Mouse (Mus musculus): ENCODE data around the gene Pbld2. TPM values are rescaled to one million over a fixed set of nuclear protein-coding genes. Genes with fewer than 3 reads are reported as not detected.

Pbld2 gene
- total RNA-seq, 2 experiments from 2014 or later, result 2.7 to 3.2 TPM

DNA sequence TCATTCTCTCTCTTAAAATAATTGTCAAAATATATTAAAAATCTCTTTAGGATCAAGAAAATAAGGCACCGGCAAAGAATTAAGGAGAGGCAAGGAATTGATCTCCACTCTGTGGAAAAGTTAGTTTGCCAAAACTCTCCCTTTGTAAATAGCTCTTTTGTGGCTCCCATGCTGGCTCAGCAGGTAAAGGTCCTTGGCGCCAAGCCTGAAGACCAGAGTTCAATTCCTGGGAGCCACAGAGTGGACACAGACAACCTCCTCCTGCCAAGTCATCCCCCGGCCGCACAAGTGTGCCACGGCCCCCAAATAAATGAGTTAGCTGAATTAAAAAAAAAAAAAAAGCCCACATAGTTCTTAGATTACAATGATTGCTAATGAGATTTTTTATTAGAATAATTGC is 38.6 kb downstream of the Pbld2 start:
- DNase-seq, result no peak

DNA sequence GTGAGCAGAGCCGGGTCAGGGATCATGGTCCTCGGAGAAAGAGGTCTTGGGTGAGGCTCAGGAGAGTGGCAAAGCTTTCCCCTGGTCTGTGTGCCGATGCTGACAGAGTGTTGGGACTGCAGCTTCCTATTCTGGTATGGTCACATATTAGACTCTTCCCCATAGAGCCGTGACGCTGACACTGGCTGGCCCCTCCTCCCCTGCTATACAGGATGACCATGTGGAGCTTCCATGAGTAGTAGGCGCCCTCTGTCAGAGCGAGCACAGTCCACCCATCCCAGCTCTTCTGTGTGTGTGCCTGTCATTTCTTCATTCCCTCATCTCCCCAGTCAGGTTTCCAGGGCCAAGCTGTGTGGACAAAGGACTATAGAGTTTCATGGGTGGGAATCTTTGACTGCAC is 39.2 kb downstream of the Pbld2 start:
- no peak for DNase-seq

DNA sequence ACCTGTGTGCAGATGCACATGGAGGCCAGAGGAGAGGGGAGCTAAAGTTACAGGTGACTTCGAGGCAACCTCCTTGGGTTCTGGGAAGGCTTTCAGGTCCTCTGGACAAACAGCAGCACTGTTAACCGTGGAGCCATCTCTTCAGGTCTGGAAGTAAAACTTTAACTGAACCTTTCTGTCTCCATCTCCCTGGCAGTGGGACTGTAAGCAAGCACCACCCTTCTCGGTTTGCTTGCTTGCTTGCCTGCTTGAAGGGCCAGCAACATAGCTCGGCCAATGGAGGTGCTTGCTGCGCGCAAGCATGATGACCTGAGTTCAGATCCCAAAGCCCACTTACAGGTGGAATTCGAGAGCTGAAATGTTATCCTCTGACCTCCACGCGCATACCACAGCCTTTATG is 40.4 kb downstream of the Pbld2 start:
- DNase-seq, result no peak

DNA sequence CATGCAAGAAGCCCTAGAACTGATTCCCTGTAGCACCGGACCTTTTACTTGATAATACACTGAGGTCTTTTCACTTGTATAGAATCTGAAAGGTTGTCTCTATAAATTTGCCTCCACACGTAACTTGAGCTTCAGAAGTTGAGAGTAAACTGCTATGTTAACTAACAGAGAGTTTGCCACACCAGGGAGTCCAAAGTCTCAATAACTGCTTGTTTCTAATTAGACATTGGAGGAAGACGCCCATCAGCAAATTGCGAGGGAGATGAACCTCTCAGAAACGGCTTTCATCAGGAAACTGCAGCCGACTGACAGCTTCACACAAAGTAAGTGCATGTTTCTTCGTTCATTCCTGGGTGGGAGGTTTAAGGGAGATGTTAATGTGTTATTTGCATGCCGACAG is 41.4 kb downstream of the Pbld2 start:
- DNase-seq, result no peak

DNA sequence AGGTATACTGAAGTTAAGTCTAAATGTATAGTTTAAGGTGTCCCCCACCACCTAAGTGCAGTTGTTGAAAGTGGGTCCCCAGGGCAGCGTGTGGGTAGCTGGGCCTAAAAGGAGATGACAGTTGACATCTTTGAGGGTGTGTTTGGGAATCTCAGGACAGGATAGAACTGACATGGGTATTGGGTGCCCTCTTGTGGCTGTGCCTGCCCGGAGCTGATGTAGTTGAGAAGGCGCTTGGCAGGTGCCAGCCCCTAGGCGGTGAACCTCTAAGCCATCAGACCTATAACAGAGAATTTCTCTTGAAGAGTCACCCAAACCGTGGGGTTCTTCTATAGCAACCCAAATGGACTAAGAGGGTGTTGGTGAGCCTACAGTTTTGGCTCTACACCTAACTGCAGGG is 41.9 kb downstream of the Pbld2 start:
- peak; percentile 66 for DNase-seq

DNA sequence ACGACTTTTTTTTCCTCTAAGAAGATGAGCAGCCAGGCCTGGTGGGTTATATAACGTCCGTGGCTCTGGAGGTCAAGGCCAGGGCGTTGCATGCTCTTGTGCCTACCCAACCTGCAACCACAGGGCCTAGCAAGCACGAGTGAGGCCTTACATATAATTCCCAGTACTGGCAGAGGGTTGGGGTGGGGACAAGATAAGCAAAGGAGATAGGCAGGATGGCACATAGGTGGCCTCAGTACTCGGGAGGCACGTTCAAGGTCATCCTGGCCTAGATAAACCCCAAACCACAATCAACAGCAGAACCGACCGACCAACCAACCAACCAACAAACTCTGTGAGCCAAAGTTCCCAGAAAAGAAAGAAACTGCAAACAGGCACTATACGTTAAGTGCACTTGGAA is 62.2 kb downstream of the Pbld2 start:
- no peak for DNase-seq

DNA sequence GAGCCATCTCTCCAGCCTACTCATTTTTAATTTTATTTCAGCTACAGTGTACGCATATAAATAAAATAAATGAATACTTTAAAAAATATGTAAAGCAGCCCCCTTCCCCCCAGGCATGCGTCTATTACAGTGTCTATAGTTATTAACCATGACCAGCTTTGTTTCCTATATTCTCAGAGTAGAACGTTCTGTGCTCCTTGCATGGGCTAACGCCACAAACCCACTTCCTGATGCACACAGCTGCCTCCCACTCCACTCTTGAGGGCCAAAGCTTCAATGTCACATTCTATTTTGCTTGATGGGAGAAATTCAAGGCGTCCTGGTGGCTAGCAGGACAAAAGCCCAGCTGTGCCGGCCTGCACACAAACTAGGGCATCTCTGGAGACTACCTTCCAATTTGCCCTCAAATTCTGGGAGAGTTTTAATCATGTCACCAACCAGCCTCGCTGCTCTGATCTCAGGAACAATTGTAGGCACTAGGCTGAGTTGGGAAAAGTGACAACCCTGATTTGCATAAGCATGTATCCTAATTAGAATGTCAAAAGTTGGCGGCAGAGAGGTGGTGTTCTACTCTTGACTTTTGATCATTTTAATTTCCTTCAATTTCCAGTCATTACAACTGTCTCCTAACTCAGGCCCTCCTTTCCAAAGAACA is 65.1 kb downstream of the Pbld2 start:
- no peak for DNase-seq

DNA sequence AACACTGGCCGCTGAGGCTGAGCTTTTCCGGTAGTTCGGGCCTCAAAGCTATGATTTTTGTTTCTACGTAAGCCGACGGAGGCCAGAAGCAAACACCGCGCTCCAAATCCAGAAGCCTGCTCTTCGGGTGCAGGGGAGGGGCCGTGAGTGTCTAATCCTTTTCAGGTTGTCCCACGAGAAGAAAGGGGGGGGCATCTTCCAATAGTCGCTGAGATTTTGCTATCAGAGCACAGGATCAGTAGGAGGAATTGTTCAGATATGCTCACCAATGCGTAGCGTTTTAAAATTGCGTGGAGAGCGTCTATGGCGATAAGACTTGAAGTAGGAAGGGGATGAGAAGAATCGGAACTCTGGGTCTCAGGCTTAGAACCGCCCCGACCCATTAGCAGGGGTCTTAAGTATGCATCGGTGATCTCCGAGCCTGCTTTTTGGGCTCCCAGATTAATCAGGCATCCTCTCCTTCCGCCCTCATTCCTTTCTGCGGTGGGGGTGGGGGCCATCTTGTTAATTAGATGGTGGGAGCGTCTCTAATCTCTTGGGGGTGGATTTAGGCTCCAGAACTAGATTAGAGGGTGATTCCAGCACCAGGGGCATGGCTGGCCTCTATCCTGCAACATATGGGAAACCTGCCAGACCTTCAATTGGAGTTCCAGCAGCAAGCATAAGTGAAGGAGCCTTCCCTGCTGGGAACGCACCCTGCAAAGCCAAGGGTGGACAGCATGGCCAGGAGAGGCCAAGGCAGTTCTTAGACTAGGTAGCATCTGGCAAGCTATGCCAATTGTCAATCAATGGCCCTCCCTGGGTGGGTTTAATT is 65.8 kb downstream of the Pbld2 start:
- DNase-seq, result no peak

DNA sequence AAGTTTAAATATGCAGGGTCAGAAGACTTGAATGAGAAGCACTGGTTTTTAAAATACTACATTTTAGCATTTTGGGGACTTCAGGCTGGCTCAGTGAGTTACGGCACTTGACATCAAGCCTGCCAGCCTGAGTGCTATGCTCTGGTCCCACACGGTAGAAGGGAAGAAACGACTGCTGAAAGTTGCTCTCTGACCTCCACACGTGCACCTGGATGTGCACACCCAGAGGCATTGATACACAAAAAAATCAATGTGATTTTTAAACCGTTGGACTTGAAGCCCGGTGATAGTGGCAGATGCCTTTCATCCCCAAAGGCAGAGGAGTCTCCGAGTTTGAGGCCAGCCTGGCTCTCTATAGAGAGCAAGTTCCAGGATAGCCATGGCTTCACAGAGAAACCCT is 67.8 kb downstream of the Pbld2 start:
- DNase-seq, result no peak

DNA sequence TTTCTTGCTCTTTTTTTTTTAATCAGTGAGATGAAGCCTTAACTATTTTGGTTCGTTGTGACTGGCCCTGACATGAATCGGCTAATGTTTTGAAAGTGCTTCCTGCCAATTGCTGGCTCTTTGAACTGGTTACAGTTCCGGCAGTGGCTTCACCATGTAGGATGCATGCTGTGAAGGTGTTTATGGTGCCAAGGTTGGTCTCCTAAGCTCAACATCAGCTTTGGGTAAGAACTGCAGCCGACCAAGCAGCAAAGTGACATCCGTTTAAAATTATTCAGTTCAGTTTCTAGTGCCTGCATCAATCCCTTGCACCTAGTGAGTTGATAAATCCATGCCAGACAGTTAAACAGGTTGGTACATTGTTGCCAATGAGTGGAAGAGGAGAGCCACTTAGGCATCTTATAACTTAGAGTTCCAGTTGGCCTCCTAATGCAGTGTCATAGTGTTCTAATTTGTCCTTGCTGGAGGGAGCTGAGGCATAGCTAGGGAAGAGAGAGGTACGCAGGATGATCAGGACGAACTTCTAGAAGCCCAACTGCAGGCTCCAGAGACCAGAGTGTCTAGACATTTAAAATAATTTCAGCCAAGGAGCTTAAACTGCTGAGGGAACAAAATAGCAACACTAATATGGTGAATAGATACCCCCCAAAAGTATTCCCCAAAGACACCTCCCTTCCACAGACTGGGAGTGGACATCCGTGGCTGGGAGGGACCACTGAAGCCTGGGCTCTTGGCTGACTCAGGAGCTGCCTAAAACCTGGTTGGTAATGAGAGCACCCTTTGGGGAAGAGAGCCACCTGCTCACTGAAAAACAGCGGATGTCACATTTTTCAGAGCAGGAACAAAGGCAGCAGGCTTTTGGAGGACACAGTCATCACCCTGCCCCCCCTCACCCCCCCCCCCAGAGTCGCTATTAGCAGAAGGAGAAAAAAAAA is 68.8 kb downstream of the Pbld2 start:
- no peak for DNase-seq

DNA sequence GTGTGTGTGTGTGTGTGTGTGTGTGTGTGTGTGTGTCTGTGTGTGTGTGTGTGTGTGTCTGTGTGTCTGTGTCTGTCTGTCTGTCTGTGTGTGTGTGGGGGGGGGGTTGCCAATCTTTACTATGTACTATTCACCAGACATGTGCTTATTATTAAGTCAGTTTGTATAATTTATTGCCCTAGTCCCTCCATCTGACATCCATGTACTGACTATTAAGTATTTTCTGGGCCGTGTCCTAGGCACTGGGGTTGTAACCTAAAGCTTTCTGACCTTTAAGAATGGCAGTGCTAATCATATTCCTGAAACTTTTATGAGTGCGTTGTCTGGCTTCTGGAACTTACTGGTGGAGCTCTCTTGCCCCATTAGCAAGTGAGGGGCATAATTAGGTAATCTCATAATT is 72.6 kb downstream of the Pbld2 start:
- DNase-seq, result no peak

DNA sequence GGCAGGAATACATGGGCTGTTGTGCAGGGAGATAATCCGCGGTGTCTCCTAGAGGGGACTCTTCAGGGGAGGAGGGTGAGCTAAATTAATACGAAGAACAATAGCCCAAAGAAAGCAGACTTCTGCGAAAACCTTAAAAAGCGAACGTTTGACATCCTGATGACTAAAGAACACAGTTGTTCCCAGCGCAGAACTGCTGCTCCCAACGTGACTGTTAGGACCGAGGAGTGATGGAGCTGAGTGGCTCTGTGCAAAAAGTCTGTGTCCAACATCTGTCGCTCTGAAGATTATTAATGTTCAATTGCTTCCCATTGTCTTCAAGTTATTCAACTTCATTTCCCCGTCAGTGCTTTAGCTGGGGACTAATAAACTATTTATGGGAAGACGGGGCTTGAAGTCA is 74.1 kb downstream of the Pbld2 start:
- DNase-seq, result no peak

DNA sequence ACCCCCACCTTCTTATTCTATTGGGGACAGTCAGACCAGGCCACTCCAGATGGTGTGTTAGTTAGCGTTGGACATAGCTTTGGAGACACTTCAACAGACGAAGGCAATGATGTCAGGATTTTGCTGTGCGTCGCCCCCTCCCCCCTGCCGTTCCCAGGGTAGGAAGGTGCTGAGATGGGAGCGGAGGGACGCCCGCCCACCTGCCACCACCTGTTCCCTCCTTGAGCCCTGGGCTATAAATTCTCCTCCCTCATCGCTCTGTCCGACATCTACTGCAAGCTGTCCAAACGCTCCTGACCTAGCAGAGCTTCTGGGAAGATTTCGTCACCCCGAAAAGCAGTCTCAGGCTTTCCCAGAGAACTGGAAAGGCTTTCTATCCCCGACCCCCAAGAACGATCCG is 75.4 kb downstream of the Pbld2 start, which contains the start of gene Atoh7:
Gene Atoh7, plus strand, starts transcription at position 131 of the 400 bp plus-strand sequence.
- DNase-seq, result no peak

DNA sequence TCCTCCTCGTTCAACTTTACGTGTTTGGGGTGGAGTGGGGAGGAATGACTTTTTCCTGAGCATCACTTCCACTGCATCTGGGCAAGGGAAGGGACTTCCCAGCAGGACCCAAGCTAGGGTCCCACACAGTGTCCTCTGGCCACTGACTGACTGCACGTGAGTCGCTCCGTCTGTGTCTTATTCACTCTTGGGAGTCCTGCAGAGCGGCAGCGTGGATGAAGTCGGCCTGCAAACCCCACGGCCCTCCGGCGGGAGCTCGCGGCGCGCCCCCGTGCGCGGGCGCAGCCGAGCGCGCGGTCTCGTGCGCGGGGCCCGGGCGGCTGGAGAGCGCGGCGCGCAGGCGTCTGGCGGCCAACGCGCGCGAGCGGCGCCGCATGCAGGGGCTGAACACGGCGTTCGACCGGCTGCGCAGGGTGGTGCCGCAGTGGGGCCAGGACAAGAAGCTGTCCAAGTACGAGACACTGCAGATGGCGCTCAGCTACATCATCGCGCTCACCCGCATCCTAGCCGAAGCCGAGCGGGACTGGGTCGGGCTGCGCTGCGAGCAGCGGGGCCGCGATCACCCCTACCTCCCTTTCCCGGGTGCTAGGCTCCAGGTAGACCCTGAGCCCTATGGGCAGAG is 75.9 kb downstream of the Pbld2 start:
- peak; percentile 51 for DNase-seq

DNA sequence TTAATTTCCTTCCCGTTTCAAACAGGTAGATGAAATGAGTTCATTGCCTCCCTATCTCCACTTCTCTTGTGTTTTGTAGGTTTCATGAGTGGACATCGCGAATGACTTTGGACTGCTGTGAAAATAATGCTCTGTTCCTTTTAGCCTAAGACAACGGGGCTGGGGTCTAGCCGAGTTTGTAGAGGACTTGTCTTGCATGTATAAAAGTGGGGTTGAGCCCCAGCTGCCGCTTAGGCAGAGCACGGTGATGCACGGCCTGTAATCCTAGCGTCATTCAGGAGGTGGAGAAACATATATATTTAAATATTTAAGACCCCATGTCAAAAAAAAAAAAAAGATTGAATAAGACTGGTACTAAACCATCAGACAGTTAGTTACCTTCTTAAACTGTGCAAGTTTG is 76.5 kb downstream of the Pbld2 start:
- DNase-seq, result no peak

Other genes with a start within 250 kb of the Pbld2 start
- gene Ccar1, start 232.0 kb upstream of the Pbld2 start, total RNA-seq (2021), result 10 to 100 TPM; 26.4 to 28.8 TPM
- gene Tet1, start 115.3 kb upstream of the Pbld2 start, total RNA-seq (2021), result 1 to 10 TPM; 4.9 to 5.3 TPM
- 10 to 100 TPM; 14.6 to 15.7 TPM for gene Slc25a16, start 103.7 kb upstream of the Pbld2 start, total RNA-seq (2021)
- under 1 TPM; 0.46 to 0.75 TPM for gene Dna2, start 77.3 kb upstream of the Pbld2 start, total RNA-seq (2021)
- 1 to 10 TPM; 5.9 to 6.5 TPM for gene Rufy2, start 44.1 kb upstream of the Pbld2 start, total RNA-seq (2021)
- gene Hnrnph3, start 98 bp upstream of the Pbld2 start, total RNA-seq (2021), result 10 to 100 TPM; 16.9 to 17.4 TPM
- 1 to 10 TPM in 1 of 2 experiments, under 1 TPM in 1; 0.35 to 1.1 TPM for gene Pbld1, start 35.8 kb downstream of the Pbld2 start, total RNA-seq (2021)
- gene Atoh7, start 75.3 kb downstream of the Pbld2 start, total RNA-seq (2021), result not detected
- 100 to 1,000 TPM; 239 to 253 TPM for gene Mypn, start 179.6 kb downstream of the Pbld2 start, total RNA-seq (2021)
- gene Herc4, start 219.5 kb downstream of the Pbld2 start, total RNA-seq (2021), result 10 to 100 TPM; 17.5 to 20.6 TPM